Mouse (Mus musculus) forebrain, embryonic 15.5 days (tissue): Measurements from ENCODE around the gene Cbfa2t2. TPM values are rescaled to one million over a fixed set of nuclear protein-coding genes. Genes with fewer than 3 reads are reported as not detected.
A peak's percentile ranks its signal among the peaks of the same experiment; 100 is the strongest.

Source experiments
- ATAC-seq: fragments of 200-750 bp; cut with Nextera tagmentation; replicated peaks from 2 replicates; pipeline ENCODE4 v1.8.0; 2017; ENCODE audit warnings: mild to moderate bottlenecking, moderate TSS enrichment, moderate library complexity
- H3K27ac ChIP-seq: fragments of 300-500 bp; sonication (generic); replicated peaks from 2 replicates; pipeline ENCODE4 v1.5.1; 2015; ENCODE audit warnings: mild to moderate bottlenecking, inconsistent platforms
- H3K27me3 ChIP-seq: fragments of 300-500 bp; sonication (generic); 2 replicates; pipeline ENCODE4 v1.6.1; 2015; ENCODE audit warnings: inconsistent platforms
- H3K36me3 ChIP-seq: fragments of 300-500 bp; sonication (generic); 2 replicates; pipeline ENCODE4 v1.6.1; 2015; ENCODE audit warnings: mild to moderate bottlenecking, inconsistent platforms
- H3K4me1 ChIP-seq: fragments of 300-500 bp; sonication (generic); 2 replicates; pipeline ENCODE4 v1.6.1; 2015; ENCODE audit warnings: inconsistent platforms
- H3K4me2 ChIP-seq: fragments of 300-500 bp; sonication (generic); replicated peaks from 2 replicates; pipeline ENCODE4 v1.6.1; 2015; ENCODE audit warnings: mild to moderate bottlenecking, inconsistent platforms
- H3K4me3 ChIP-seq: fragments of 300-500 bp; sonication (generic); 2 replicates; pipeline ENCODE4 v1.5.1; 2015; ENCODE audit warnings: mild to moderate bottlenecking, inconsistent platforms
- H3K9ac ChIP-seq: fragments of 300-500 bp; sonication (generic); replicated peaks from 2 replicates; pipeline ENCODE4 v1.6.1; 2015; ENCODE audit warnings: mild to moderate bottlenecking, inconsistent platforms
- H3K9me3 ChIP-seq: fragments of 300-500 bp; sonication (generic); 2 replicates; pipeline ENCODE4 v1.6.1; 2016; ENCODE audit warnings: inconsistent platforms
- WGBS: fragments of 180-500 bp; shearing (Covaris S2); methylation state at CpG from one replicate; pipeline ENCODE4 v1.1.7; 2015; ENCODE audit warnings: mixed read lengths; 5-methylcytosine and 5-hydroxymethylcytosine counted together
- polyA plus RNA-seq: library from polyadenylated mRNA; unstranded; fragments of >200 nt; fragmentation: Nextera tagmentation; extraction: Ambion mirVana; gene quantifications from 2 replicates; pipeline ENCODE4 v1.2.1, GENCODE M21; 2015

The Cbfa2t2 gene
- polyA plus RNA-seq, 1 experiment from 2014 or later = 78.0 TPM

DNA sequence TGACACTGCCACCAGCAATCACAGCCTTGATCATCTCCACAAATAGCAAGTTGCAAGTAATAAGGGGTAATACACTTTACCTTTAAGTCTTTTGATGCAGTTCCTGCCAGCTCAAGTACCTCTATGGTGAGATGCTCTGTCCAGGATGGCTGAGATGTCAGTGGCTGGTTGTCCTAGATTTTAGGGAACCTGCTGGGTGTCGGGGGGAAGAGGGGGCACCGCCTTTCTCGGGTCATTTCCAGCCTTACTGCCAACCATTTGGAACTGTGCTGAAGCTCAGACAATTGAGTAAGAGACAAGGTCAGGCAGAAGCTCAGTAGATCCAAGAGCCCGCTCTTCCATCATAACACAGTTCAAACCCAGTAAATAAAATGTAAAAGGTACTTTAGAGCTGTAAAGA is 58.7 kb downstream of the Cbfa2t2 start:
- Histone ChIP-seq H3K4me3 (no peak overlapping the region), H3K4me2 (no peak overlapping the region), H3K36me3 (no peaks in the 10 kb centered on the region), H3K4me1 (peaks cover 14% of the 10 kb centered on the region), H3K27me3 (no peaks in the 10 kb centered on the region), H3K9ac (no peak overlapping the region), H3K9me3 (no peaks in the 10 kb centered on the region), H3K27ac (no peak overlapping the region)
- 90% methylated on average over 4 of the region's 4 CpGs for WGBS
- no peak for ATAC-seq

- Histone ChIP-seq H3K4me1 (peaks cover 3% of the 10 kb centered on the region; the same call in 1 of the 2 replicates), H3K27me3 (no peaks in the 10 kb centered on the region), H3K9me3 (no peaks in the 10 kb centered on the region), H3K9ac (no peak overlapping the region), H3K27ac (0 out of 2 replicates have a peak overlapping the region, but pooled peaks have one; percentile 1), H3K36me3 (peaks cover 15% of the 10 kb centered on the region), H3K4me3 (no peak overlapping the region), H3K4me2 (no peak overlapping the region)
- 54% methylated on average over 5 of the region's 5 CpGs for WGBS
- ATAC-seq = no peak
Measured at GRCm38 (mm10) chr2:154498571-154498970, 62.3 kb downstream of the Cbfa2t2 start.

DNA sequence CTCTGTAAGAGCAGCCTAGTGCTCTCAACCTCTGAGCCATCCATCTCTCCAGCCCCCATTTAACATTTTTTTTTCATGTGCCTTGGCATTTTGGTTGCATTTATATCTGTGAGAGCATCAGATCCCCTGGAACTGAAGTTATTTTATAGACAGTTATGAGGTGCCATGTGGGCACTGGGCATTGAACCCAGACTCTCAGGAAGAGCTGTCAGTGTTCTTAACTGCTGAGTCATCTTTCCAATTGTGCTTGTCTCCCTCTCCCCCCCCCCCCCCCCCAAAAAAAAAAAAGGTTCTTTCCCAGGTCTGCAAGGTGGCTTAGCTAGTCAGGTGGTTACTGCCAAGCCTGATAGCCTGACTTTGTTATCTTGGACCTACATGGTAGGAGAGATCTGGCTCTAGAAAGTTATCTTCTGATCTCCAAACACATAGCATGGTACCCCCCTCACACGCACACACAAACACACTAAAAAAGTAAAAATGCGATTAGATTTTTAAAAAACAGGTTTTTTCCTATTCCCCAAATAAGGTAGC is 63.5 kb downstream of the Cbfa2t2 start:
- Histone ChIP-seq H3K9me3 (no peaks in the 10 kb centered on the region), H3K4me1 (peaks cover 3% of the 10 kb centered on the region; the same call in 1 of the 2 replicates), H3K36me3 (peaks cover 18% of the 10 kb centered on the region), H3K4me2 (no peak overlapping the region), H3K9ac (no peak overlapping the region), H3K4me3 (no peak overlapping the region), H3K27me3 (no peaks in the 10 kb centered on the region), H3K27ac (no peak overlapping the region)
- 96% methylated on average over 2 of the region's 2 CpGs for WGBS
- ATAC-seq = no peak

GRCm38 (mm10) chr2:154500758-154501157 is 64.5 kb downstream of the Cbfa2t2 start:
- Histone ChIP-seq H3K27ac (no peak overlapping the region), H3K4me2 (no peak overlapping the region), H3K27me3 (no peaks in the 10 kb centered on the region), H3K4me3 (no peak overlapping the region), H3K9me3 (no peaks in the 10 kb centered on the region), H3K9ac (no peak overlapping the region), H3K36me3 (peaks cover 19% of the 10 kb centered on the region), H3K4me1 (peaks cover 3% of the 10 kb centered on the region; the same call in 1 of the 2 replicates)
- 94% methylated on average over 3 of the region's 3 CpGs for WGBS
- ATAC-seq = no peak

DNA sequence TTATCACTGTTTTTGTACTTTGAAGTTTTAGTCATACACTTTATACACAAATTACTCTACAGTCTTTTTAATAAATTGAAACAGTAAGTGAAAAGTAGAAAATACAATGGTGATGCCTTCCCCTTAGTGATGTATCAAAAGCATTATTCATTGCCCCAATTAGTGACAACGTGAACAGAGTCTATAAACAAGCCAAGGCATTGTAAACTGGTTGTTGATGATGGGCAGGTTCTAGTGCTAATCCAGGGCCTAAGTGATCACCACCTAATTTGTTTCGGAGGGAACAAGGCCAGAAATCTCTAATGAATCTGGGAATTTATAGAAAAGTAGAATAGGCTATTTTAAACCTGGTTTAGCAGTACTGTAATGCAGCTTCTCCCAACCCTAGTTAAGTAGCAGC is 70.8 kb downstream of the Cbfa2t2 start:
- WGBS = 12% methylated on average over 2 of the region's 2 CpGs

DNA sequence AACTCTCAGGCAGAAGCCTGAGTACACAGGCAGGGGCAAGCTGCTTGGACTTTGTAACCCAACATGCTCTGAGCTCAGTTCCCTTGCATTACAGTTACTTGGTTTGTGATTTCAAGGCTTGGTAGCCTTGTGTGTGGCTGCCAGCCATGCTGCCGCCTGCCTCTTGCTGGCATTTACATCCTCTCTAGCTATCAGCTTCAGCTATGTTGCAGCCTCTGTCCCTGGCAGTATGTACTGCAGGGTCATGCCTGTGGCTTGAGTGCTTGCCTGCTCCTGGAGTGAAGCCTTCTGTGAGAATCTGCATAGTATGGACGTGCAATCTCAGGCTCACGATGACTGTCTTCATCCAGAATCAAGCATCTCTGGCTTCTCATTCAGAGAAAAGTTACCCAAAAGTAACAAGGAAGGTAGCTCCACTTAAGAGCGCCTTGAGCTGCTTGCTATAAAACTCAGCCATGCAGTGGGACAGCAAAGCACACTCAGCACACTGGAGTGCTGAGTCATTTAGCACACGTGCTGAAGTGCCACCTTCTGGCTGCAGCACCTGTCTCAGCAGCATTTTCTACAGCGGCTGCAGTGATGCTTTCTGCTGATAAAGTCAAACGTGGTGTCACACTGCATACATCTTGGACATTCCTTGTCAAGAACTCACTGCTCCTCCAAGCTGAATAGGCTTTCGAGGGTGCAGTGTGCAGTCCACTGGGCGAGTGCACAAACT is 71.4 kb downstream of the Cbfa2t2 start:
- no peak overlapping the region for H3K4me3 ChIP-seq
- H3K4me2 ChIP-seq = no peak overlapping the region
- H3K4me1 ChIP-seq = peaks cover 20% of the 10 kb centered on the region
- ATAC-seq = no peak
- H3K27ac ChIP-seq = peak overlapping the region; percentile 55
- H3K9ac ChIP-seq = no peak overlapping the region
- H3K9me3 ChIP-seq = no peaks in the 10 kb centered on the region
- H3K27me3 ChIP-seq = no peaks in the 10 kb centered on the region
- H3K36me3 ChIP-seq = peaks cover 30% of the 10 kb centered on the region
- 59% methylated on average over 9 of the region's 9 CpGs for WGBS

More for the DNA sequence above, 70.8 kb downstream of the Cbfa2t2 start:
- Histone ChIP-seq H3K4me1 (peaks cover 20% of the 10 kb centered on the region), H3K27ac (peak overlapping the region; percentile 55), H3K4me2 (no peak overlapping the region), H3K9ac (no peak overlapping the region), H3K4me3 (no peak overlapping the region), H3K36me3 (peaks cover 29% of the 10 kb centered on the region), H3K9me3 (no peaks in the 10 kb centered on the region), H3K27me3 (no peaks in the 10 kb centered on the region)
- ATAC-seq = no peak

DNA sequence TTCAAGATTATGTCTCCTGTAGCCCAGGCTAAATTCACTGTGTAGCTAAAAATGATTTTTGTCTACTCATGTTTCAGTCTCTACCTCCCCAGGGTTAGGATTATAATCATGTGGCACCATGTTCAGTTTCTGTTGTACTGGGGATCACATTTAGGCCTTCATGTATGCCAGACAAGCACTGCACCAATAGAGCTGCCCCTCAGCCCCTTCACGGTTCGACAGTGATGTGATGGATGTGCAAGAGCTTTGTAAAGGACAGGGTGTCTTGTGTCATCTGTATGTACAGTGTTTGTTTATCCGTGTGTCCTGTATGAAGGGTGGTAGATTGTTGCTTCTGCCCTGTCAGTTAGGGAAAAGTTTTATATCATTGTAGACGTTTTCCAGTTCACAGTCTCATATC is 72.2 kb downstream of the Cbfa2t2 start:
- 82% methylated on average over 4 of the region's 4 CpGs for WGBS
- Histone ChIP-seq H3K36me3 (peaks cover 30% of the 10 kb centered on the region), H3K27ac (no peak overlapping the region)

GRCm38 (mm10) chr2:154510141-154510540 is 73.9 kb downstream of the Cbfa2t2 start:
- Histone ChIP-seq H3K27me3 (no peaks in the 10 kb centered on the region), H3K9me3 (no peaks in the 10 kb centered on the region), H3K4me1 (peaks cover 20% of the 10 kb centered on the region), H3K4me3 (no peak overlapping the region), H3K27ac (no peak overlapping the region), H3K36me3 (peaks cover 30% of the 10 kb centered on the region), H3K9ac (no peak overlapping the region), H3K4me2 (no peak overlapping the region)
- 97% methylated on average over 3 of the region's 3 CpGs for WGBS
- no peak for ATAC-seq

More for the DNA sequence above, 72.2 kb downstream of the Cbfa2t2 start:
- Histone ChIP-seq H3K9ac (no peak overlapping the region), H3K4me3 (no peak overlapping the region), H3K4me2 (no peak overlapping the region), H3K9me3 (no peaks in the 10 kb centered on the region), H3K4me1 (peaks cover 20% of the 10 kb centered on the region), H3K27me3 (no peaks in the 10 kb centered on the region)
- ATAC-seq = no peak

DNA sequence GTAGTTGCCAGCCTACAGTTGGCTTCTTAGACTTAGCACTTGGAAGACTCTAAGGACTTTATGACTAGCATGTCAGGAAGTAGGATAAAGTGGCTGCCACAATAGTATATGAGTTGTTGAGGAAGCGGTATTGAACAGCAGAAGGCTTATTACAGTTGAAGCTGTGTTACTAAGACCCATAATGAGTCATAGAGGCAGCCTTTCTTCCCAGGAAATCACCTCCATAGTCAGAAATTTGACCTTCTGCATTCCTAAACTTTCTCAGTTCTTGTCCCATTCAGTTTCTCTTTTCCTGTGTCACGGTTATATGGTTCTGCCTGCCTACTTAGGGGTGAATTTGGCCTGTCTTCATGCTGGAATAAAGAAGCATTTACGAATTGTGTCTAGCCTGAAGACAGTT is 80.7 kb downstream of the Cbfa2t2 start:
- Histone ChIP-seq H3K9me3 (no peaks in the 10 kb centered on the region), H3K36me3 (peaks cover 26% of the 10 kb centered on the region), H3K27me3 (no peaks in the 10 kb centered on the region), H3K4me1 (no peaks in the 10 kb centered on the region), H3K4me2 (no peak overlapping the region), H3K4me3 (no peak overlapping the region), H3K9ac (no peak overlapping the region), H3K27ac (no peak overlapping the region)
- no peak for ATAC-seq
- 91% methylated on average over 3 of the region's 3 CpGs for WGBS

- ATAC-seq = no peak
Measured at GRCm38 (mm10) chr2:154517424-154517823, 81.1 kb downstream of the Cbfa2t2 start.

DNA sequence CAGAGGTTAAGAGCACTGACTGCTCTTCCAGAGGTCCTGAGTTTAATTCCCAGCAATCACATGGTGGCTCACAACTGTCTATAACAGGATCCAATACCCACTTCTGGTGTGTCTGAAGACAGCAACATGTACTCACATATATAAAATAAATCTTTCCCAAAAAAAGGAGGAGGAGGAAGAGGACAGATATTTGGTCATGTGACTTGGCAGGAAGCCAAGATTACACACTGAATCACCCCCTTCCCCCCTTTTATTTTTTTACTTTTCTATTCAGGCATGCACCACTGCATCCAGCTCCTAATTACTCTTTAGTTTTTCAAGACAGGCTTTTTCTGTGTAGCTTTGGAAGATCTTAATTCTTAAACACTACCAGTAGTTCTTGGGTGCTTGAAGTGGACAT is 85.2 kb downstream of the Cbfa2t2 start:
- Histone ChIP-seq H3K27me3 (no peaks in the 10 kb centered on the region), H3K4me1 (peaks cover 9% of the 10 kb centered on the region), H3K27ac (no peak overlapping the region), H3K4me2 (no peak overlapping the region), H3K9ac (no peak overlapping the region), H3K9me3 (no peaks in the 10 kb centered on the region), H3K4me3 (no peak overlapping the region), H3K36me3 (peaks cover 35% of the 10 kb centered on the region)
- no peak for ATAC-seq

More at GRCm38 (mm10) chr2:154517424-154517823, 81.1 kb downstream of the Cbfa2t2 start:
- Histone ChIP-seq H3K9ac (no peak overlapping the region), H3K9me3 (no peaks in the 10 kb centered on the region), H3K27me3 (no peaks in the 10 kb centered on the region), H3K4me2 (no peak overlapping the region), H3K4me1 (no peaks in the 10 kb centered on the region), H3K4me3 (no peak overlapping the region), H3K36me3 (peaks cover 24% of the 10 kb centered on the region), H3K27ac (no peak overlapping the region)
- WGBS = 91% methylated on average over 5 of the region's 5 CpGs

DNA sequence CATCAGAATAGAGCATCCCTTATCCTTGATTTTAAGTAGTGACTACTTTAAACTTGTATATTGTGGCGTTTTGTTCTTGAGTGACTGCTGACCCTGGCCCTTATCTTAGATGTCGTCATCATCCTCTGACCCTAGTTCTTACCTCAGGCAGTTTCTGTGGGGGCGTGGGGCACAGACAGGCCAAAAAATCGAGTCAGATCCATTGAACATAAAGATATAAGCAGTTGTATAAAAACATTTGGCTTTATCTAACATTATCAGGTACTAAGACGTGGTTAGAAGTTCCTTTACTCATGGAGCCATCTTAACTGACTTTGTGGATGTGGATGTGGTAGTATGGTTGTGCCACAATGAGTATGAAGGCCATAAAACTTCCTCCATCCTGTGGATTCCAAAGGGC is 86.1 kb downstream of the Cbfa2t2 start:
- no peak overlapping the region for H3K9ac ChIP-seq
- no peaks in the 10 kb centered on the region for H3K9me3 ChIP-seq
- no peak overlapping the region for H3K27ac ChIP-seq
- H3K4me2 ChIP-seq = no peak overlapping the region
- H3K27me3 ChIP-seq = no peaks in the 10 kb centered on the region
- H3K4me1 ChIP-seq = peaks cover 17% of the 10 kb centered on the region
- no peak for ATAC-seq
- peaks cover 35% of the 10 kb centered on the region for H3K36me3 ChIP-seq
- no peak overlapping the region for H3K4me3 ChIP-seq
- 95% methylated on average over 5 of the region's 5 CpGs for WGBS

DNA sequence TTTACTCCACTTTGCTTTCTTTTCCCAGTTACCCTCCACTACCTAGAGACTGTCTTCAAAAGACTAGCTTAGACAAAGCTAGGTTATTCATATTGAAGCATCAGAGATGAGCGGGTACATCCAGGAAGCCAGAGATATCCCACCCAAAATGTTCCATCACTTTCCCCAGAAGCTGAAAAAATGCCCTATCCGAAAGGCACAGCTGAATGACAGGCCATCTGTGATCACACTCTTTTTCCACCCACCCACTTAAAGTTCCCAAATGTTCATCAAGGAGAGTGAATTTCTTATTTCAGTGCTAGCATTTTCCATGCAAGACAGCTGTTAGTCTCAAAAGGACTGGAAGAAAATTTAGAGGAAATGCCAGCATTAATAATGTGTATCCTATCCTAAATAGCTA is 89.0 kb downstream of the Cbfa2t2 start:
- Histone ChIP-seq H3K4me3 (no peak overlapping the region), H3K36me3 (peaks cover 48% of the 10 kb centered on the region), H3K27ac (peak overlapping the region; percentile 62), H3K9me3 (no peaks in the 10 kb centered on the region), H3K9ac (no peak overlapping the region), H3K27me3 (no peaks in the 10 kb centered on the region), H3K4me2 (no peak overlapping the region), H3K4me1 (peaks cover 18% of the 10 kb centered on the region)
- WGBS = 66% methylated on average over 2 of the region's 2 CpGs
- ATAC-seq = no peak
